Mouse (Mus musculus) hindbrain, embryonic 14.5 days (tissue): ENCODE results near the gene Gm3147. TPM values are rescaled to one million over a fixed set of nuclear protein-coding genes. Genes with fewer than 3 reads are reported as not detected.
"Not testable (repeated sequence)": the region's sequence is repeated elsewhere in the genome, so short reads cannot be mapped to it uniquely, and the experiment has no call there.

ENCODE experiments used
- ATAC-seq: fragments of 200-750 bp; cut with Nextera tagmentation; 2 replicates; pipeline ENCODE4 v1.8.0; 2017; ENCODE audit warnings: moderate number of reproducible peaks, mild to moderate bottlenecking, moderate TSS enrichment, moderate library complexity; ENCODE audit not compliant: low FRiP score
- DNase-seq: peaks from one replicate; pipeline ENCODE4 v3.0.0-alpha.2; 2015; ENCODE audit warnings: low spot score
- H3K27ac ChIP-seq: fragments of 300-500 bp; sonication (generic); 2 replicates; pipeline ENCODE4 v1.5.1; 2014; ENCODE audit warnings: mild to moderate bottlenecking, moderate library complexity
- H3K27me3 ChIP-seq: fragments of 300-500 bp; sonication (generic); 2 replicates; pipeline ENCODE4 v1.6.1; 2014; ENCODE audit warnings: mild to moderate bottlenecking, low read length, mixed read lengths; ENCODE audit not compliant: control insufficient read depth, insufficient read depth
- H3K36me3 ChIP-seq: fragments of 300-500 bp; sonication (generic); replicated peaks from 2 replicates; pipeline ENCODE4 v1.6.1; 2014; ENCODE audit not compliant: control insufficient read depth, insufficient read depth
- H3K4me1 ChIP-seq: fragments of 300-500 bp; sonication (generic); replicated peaks from 2 replicates; pipeline ENCODE4 v1.6.1; 2014; ENCODE audit warnings: antibody characterized with exemption, low read length, mixed read lengths; ENCODE audit not compliant: control insufficient read depth, insufficient read depth
- H3K4me2 ChIP-seq: fragments of 300-500 bp; sonication (generic); replicated peaks from 2 replicates; pipeline ENCODE4 v1.6.1; 2014; ENCODE audit warnings: mild to moderate bottlenecking, moderate library complexity
- H3K4me3 ChIP-seq: fragments of 300-500 bp; sonication (generic); replicated peaks from 2 replicates; pipeline ENCODE4 v1.5.1; 2014; ENCODE audit warnings: mild to moderate bottlenecking, low read length
- H3K9ac ChIP-seq: fragments of 300-500 bp; sonication (generic); 2 replicates; pipeline ENCODE4 v1.6.1; 2014
- H3K9me3 ChIP-seq: fragments of 300-500 bp; sonication (generic); 2 replicates; pipeline ENCODE4 v1.6.1; 2016; ENCODE audit warnings: low read length; ENCODE audit not compliant: control insufficient read depth
- WGBS: fragments of 180-500 bp; shearing (Covaris S2); extraction: QIAGEN DNeasy Blood & Tissue Kit; methylation state at CpG from one replicate; pipeline ENCODE4 v1.1.7; 2014; 5-methylcytosine and 5-hydroxymethylcytosine counted together
- polyA plus RNA-seq: library from polyadenylated mRNA; unstranded; fragments of >200 nt; fragmentation: Nextera tagmentation; extraction: Ambion mirVana; gene quantifications from 2 replicates; pipeline ENCODE4 v1.2.1, GENCODE M21; 2014

The Gm3147 gene
- not detected in 2 replicates for polyA plus RNA-seq

GRCm38 (mm10) chr5:94616242-94616641, at the start of gene Gm3147:
Gene Gm3147 (minus strand): TSS chr5:94616342.
- ATAC-seq, H3K4me1 ChIP-seq, DNase-seq, H3K36me3 ChIP-seq, H3K9me3 ChIP-seq, H3K4me3 ChIP-seq, H3K4me2 ChIP-seq, H3K9ac ChIP-seq, H3K27me3 ChIP-seq, H3K27ac ChIP-seq: not testable (repeated sequence)
- WGBS = no CpG with 5 or more reads among the region's 1 CpGs

GRCm38 (mm10) chr5:94648082-94648481, 31.9 kb upstream of the Gm3147 start, which contains the start of gene Gm6205:
Gene Gm6205 (plus strand): TSS chr5:94648382.
- H3K4me1 ChIP-seq, H3K4me3 ChIP-seq, H3K27me3 ChIP-seq, H3K9me3 ChIP-seq, DNase-seq, H3K36me3 ChIP-seq, H3K9ac ChIP-seq, H3K4me2 ChIP-seq, ATAC-seq, H3K27ac ChIP-seq: not testable (repeated sequence)
- WGBS = no CpG with 5 or more reads among the region's 2 CpGs

- H3K4me2 ChIP-seq, H3K27me3 ChIP-seq, H3K9ac ChIP-seq, ATAC-seq, H3K9me3 ChIP-seq, H3K4me3 ChIP-seq, H3K4me1 ChIP-seq, H3K27ac ChIP-seq, DNase-seq, H3K36me3 ChIP-seq: not testable (repeated sequence)
- no CpG with 5 or more reads among the region's 2 CpGs for WGBS
These were observed 7.5 kb upstream of the Gm3147 start, which contains the start of gene Gm6509 for GRCm38 (mm10) chr5:94623679-94624078. Gene Gm6509 (plus strand): TSS chr5:94623979.

Other genes starting within 250 kb of the Gm3147 start
- not detected in 2 replicates for gene Gm7682, start 170.6 kb downstream of the Gm3147 start, polyA plus RNA-seq
- gene Gm3139, start 90.1 kb downstream of the Gm3147 start, polyA plus RNA-seq = not detected in 2 replicates
- not detected in 2 replicates for gene Gm6509, start 7.6 kb upstream of the Gm3147 start, polyA plus RNA-seq
- not detected in 2 replicates for gene Gm6205, start 32.0 kb upstream of the Gm3147 start, polyA plus RNA-seq
- not detected in 2 replicates for gene Gm3183, start 249.1 kb upstream of the Gm3147 start, polyA plus RNA-seq